Mouse (Mus musculus) central nervous system, embryonic 11.5 days (tissue): ENCODE results near the gene B230217C12Rik. TPM values are rescaled to one million over a fixed set of nuclear protein-coding genes. Genes with fewer than 3 reads are reported as not detected.

Source experiments
- polyA plus RNA-seq: library from polyadenylated mRNA; depleted of rRNA; stranded (reverse); fragments of >200 nt; gene quantifications from 2 replicates; pipeline ENCODE4 v1.2.3, GENCODE M21; 2012; rRNA removed

Gene B230217C12Rik
- 8.3 and 18.7 TPM in 2 replicates for polyA plus RNA-seq

DNA sequence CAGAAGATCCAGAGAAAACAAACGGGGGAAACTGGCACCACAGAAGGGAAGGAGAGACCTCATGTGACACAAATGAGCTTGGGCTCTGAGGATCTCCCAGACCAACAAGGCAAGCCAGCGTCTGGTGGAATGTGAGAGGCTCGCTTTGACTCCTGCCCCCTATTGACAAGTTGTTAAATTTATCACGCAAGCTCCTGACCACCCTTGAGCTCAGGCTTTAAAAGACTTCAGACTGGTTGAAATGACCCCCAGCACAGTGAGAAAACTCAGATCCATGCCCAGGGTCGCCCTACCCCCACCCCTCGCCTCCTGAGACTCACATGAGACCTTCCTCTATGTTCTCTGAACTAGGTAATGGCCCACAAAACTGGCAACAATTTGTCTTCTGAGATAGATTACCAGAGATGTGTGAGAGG, at the start of gene B230217C12Rik:
Gene B230217C12Rik (plus strand): TSS at position 242 of the 416 bp plus-strand sequence.

GRCm38 (mm10) chr11:97798782-97799145, 41.8 kb upstream of the B230217C12Rik start, which contains the start of gene Lasp1:
TSS of gene Lasp1 (plus strand) at chr11:97799000.

GRCm38 (mm10) chr11:97883918-97884600, 43.5 kb downstream of the B230217C12Rik start, which contains the start of gene Fbxo47:
TSS of gene Fbxo47 (minus strand) at chr11:97884154.

Other genes with a start within 250 kb of the B230217C12Rik start
- 12.7 and 22.7 TPM in 2 replicates for gene Epop, start 211.1 kb upstream of the B230217C12Rik start, polyA plus RNA-seq
- 34.2 and 41.0 TPM in 2 replicates for gene Mllt6, start 177.4 kb upstream of the B230217C12Rik start, polyA plus RNA-seq
- gene Cisd3, start 155.0 kb upstream of the B230217C12Rik start, polyA plus RNA-seq = 8.7 and 11.0 TPM in 2 replicates
- gene Pcgf2, start 140.3 kb upstream of the B230217C12Rik start, polyA plus RNA-seq = 92.4 and 117 TPM in 2 replicates
- 282 and 471 TPM in 2 replicates for gene Psmb3, start 137.4 kb upstream of the B230217C12Rik start, polyA plus RNA-seq
- gene Pip4k2b, start 96.1 kb upstream of the B230217C12Rik start, polyA plus RNA-seq = 30.7 and 36.6 TPM in 2 replicates
- 20.1 and 28.6 TPM in 2 replicates for gene Cwc25, start 74.2 kb upstream of the B230217C12Rik start, polyA plus RNA-seq
- gene 1700001P01Rik, start 64.9 kb upstream of the B230217C12Rik start, polyA plus RNA-seq = 0.52 and 0.95 TPM in 2 replicates
- 992 and 1,452 TPM in 2 replicates for gene Rpl23, start 58.3 kb upstream of the B230217C12Rik start, polyA plus RNA-seq
- 58.6 and 78.0 TPM in 2 replicates for gene Lasp1, start 41.8 kb upstream of the B230217C12Rik start, polyA plus RNA-seq
- 0.67 and 0.74 TPM in 2 replicates for gene Fbxo47, start 43.4 kb downstream of the B230217C12Rik start, polyA plus RNA-seq
- gene Plxdc1, start 145.7 kb downstream of the B230217C12Rik start, polyA plus RNA-seq = 0.13 and 0.31 TPM in 2 replicates
- 0.91 and 1.3 TPM in 2 replicates for gene Arl5c, start 155.4 kb downstream of the B230217C12Rik start, polyA plus RNA-seq
- gene Cacnb1, start 182.3 kb downstream of the B230217C12Rik start, polyA plus RNA-seq = 24.9 and 29.1 TPM in 2 replicates
- 1,982 and 2,772 TPM in 2 replicates for gene Rpl19, start 185.9 kb downstream of the B230217C12Rik start, polyA plus RNA-seq
- gene Stac2, start 212.7 kb downstream of the B230217C12Rik start, polyA plus RNA-seq = 0.92 and 1.8 TPM in 2 replicates